Mouse (Mus musculus): ENCODE measurements around the gene Tbk1.

Gene Tbk1

DNA sequence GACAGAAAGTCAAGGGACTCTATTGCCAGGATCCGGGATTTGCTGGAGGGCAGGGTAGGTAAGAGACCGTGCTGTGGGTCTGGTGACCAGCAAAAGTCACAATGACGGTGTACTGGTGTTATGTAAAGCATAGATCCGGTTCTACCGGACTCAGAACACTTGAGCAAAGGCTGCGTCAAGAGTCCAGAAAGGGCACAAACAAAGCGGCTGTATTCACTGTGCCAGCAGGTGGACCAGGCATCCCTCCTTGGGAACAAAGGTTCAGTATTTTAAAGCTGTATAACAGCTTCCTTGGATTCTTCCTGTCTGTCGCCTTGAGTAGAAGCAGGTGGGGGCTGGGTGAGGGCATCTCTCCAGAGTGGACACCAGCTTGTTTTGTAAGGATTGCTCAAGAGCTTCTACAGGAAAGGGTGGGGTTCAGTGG lies 88.1 kb downstream of the Tbk1 start:
- DNase-seq (ENCODE audit: low read depth, low spot score) = no peak

DNA sequence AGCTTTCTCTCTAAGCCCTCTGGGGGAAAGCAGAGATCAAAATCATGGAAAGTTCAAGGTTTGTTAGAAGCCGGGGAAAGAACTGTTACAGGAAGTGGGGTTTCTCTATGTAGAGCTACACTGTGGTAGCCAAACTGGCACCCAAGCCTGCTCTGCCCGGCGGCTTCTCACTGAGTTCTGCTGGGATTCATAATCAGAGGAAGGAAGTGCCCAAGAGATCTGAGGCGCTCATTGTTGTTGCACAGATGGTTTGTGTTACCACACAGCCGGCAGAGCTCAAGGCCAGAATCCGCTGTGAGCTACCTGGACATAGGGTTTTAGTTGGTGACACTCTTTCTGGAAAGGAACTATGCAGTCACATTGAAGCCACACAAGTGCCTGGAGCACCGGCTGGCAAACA lies 88.6 kb downstream of the Tbk1 start:
- no peak for DNase-seq (ENCODE audit: low read depth, low spot score)

DNA sequence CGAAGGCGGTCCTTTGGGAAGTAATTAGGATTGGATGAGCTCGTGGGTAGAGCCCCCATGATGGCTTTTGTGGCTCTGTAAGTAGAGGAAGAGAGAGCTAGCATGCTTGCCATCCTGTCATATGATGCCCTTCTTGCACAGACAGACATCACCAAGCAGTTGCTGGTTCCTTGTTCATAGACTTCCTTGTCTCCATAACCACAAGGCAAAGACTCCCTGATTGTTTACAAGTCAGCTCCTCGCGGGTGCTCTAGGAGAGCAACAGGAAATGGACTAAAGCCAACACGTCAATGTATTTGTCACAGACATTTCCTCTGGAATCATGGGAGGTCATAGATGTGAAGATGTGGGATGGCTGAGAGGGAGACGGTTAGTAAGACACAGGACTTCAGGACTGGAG lies 90.0 kb downstream of the Tbk1 start:
- no peak for DNase-seq (ENCODE audit: low read depth, low spot score)
